Mouse (Mus musculus): Measurements from ENCODE around the gene Slfn5.

GRCm38 (mm10) chr11:82905816-82906215 lies 45.3 kb upstream of the Slfn5 start:
- TF ChIP-seq POLR2A (IDR thresholded peaks at IDR 0.05; ENCODE audit: extremely low read depth, insufficient read depth, low read length): no peak
- TF ChIP-seq CTCF (IDR thresholded peaks at IDR 0.05; ENCODE audit: extremely low read depth, insufficient read depth, low read length): no peak

All from cortical plate, adult 2 months (tissue).